Mouse (Mus musculus): Measurements from ENCODE around the gene Col11a2. TPM values are rescaled to one million over a fixed set of nuclear protein-coding genes. Genes with fewer than 3 reads are reported as not detected.

Col11a2 gene
- polyA plus RNA-seq, 1 experiment from 2014 or later = 2.2 TPM

DNA sequence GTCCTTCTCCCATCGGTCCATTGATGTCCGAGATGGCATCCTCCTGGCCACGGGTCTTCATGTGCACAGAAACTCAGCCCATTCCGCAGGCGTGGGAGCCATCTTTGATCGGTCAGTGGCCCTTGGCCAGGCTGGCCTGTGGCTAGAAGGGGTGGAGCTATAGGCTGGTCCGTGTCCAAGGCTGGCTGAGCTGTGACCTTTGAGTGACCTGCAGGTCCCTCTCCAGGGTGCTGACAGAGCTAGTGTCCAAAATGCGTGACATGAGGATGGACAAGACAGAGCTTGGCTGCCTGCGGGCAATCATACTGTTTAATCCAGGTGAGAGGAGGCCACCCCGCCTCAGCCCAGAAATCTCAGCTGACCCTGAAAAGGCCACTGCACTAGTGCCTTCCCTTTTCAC, 2.6 kb upstream of the Col11a2 start:
- no peak overlapping the region for H3K4me2 ChIP-seq
- no peak for ATAC-seq (replicated peaks; ENCODE audit: low FRiP score)
- H3K36me3 ChIP-seq = peaks cover 41% of the 10 kb centered on the region
- H3K4me1 ChIP-seq = peaks cover 49% of the 10 kb centered on the region
- no peak overlapping the region for H3K4me3 ChIP-seq (replicated peaks)
- no peak overlapping the region for H3K27ac ChIP-seq
- 75% methylated on average over 10 of the region's 10 CpGs for WGBS
- H3K9me3 ChIP-seq (replicated peaks) = no peaks in the 10 kb centered on the region
- H3K9ac ChIP-seq = no peak overlapping the region
- H3K27me3 ChIP-seq = peaks cover 37% of the 10 kb centered on the region

DNA sequence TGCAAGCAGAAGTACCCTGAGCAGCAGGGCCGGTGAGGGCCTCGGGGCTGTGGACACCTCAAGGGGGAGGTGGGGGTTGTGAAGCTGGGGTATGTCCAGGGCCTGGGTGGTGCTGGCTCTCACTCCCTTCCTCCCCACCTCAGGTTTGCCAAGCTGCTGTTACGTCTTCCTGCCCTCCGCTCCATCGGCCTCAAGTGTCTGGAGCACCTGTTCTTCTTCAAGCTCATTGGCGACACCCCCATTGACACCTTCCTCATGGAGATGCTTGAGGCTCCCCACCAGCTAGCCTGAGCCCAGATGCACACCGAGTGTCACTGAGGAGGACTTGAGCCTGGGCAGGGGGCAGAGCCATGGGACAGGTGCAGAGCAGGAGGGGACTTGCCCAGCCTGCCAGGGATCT, 2.0 kb upstream of the Col11a2 start:
- Histone ChIP-seq H3K27me3 (peaks cover 38% of the 10 kb centered on the region), H3K4me3 (replicated peaks) (no peak overlapping the region), H3K27ac (no peak overlapping the region), H3K36me3 (peaks cover 41% of the 10 kb centered on the region), H3K9ac (no peak overlapping the region), H3K9me3 (replicated peaks) (no peaks in the 10 kb centered on the region), H3K4me2 (no peak overlapping the region), H3K4me1 (peaks cover 55% of the 10 kb centered on the region)
- ATAC-seq (replicated peaks; ENCODE audit: low FRiP score) = no peak
- 86% methylated on average over 7 of the region's 7 CpGs for WGBS

DNA sequence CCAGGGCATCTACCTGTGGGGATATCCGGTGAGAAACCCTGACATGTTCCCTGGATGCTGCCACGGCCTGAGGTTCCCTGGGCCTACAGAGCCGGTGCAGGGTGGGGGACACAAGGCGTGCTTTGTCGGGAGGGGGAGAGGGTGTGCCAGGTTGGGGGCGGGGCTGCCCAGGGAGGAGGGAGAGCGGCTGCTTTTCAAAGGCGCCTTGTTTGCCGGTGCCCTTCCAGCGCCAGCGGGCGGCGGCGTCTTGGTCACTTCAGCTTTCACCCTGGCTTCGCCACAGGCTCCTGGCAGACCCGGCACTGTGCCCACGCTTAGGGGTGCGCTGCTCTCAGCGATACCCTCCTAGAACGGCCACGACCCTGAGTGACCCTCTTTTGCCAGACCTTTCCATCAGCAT, 797 bp upstream of the Col11a2 start:
- H3K4me1 ChIP-seq = peaks cover 47% of the 10 kb centered on the region
- peaks cover 42% of the 10 kb centered on the region for H3K27me3 ChIP-seq
- H3K4me3 ChIP-seq (replicated peaks) = peak overlapping the region; percentile 27
- no peaks in the 10 kb centered on the region for H3K9me3 ChIP-seq (replicated peaks)
- WGBS = 14% methylated on average over 18 of the region's 21 CpGs
- ATAC-seq (replicated peaks; ENCODE audit: low FRiP score) = peak; percentile 7; the same call in 1 of the 2 replicates
- peak overlapping the region; percentile 19; the same call in 1 of the 2 replicates for H3K9ac ChIP-seq
- H3K36me3 ChIP-seq = peaks cover 41% of the 10 kb centered on the region
- H3K27ac ChIP-seq = no peak overlapping the region
- H3K4me2 ChIP-seq = peak overlapping the region; percentile 57

DNA sequence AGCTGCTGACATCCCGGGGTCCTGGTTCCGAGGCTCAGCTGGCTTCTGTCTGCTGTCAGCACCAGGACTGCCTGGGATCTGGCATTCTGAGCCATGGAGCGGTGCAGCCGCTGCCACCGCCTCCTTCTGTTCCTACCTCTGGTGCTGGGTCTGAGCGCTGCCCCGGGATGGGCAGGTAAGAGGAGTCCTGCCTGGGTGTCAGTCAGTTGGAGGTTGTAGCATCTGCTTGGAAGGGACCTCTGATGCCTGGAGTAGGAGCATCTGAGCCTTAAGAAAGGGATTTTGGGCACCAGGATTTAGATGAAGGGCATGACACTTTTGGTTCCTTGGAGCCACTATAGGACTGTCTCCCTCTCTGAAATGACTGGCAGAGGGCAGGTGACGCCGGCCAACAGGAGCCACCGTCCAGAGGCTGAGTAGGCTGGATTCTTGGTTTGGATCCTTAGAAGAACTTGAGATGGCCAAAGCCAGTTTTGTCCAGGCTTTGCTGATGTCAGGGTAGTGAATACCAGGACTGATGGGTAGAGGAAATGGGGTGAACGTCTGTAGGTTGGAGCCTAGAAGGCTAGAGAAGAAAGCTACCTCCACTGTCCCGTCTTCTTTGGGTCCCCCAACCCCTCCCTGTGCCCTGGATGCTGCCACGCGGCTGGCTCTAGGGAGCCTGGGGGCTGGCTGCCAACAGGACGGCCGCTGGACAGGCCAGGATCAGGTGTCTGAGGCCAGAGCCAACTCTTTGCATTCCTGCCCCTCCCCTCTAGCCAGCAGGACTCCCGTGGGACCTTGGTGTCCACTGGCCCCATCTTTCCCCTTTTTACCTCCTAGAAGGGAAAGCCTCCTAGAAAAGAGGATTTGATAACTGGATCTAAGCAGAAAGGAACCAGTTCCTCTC, 569 bp downstream of the Col11a2 start:
- Histone ChIP-seq H3K4me3 (replicated peaks) (peak overlapping the region; percentile 27), H3K9ac (no peak overlapping the region), H3K36me3 (peaks cover 31% of the 10 kb centered on the region), H3K4me2 (peak overlapping the region; percentile 57), H3K4me1 (peaks cover 45% of the 10 kb centered on the region), H3K27ac (no peak overlapping the region), H3K27me3 (peaks cover 42% of the 10 kb centered on the region), H3K9me3 (replicated peaks) (no peaks in the 10 kb centered on the region)
- ATAC-seq (replicated peaks; ENCODE audit: low FRiP score) = no peak
- 20% methylated on average over 17 of the region's 17 CpGs for WGBS

DNA sequence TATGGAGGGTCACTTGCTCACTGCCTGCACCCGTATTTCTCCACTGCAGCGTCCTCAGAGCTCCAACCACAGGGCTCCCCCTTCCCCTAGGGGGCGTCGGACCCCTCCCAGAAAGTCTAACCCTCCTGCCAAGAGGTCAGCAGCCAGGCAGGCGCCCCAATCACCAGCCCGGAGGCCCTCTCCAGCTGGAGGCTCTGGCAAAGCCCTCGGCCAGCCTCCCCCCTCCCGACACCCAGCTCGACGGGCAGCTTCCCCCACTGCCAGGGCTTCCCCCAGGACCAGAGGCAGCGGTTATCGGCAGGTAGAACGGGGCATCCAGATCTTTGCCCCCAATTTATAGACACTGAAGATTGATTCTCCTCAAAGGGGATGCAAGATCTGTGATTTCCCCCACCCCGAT, 6.7 kb downstream of the Col11a2 start:
- Histone ChIP-seq H3K27ac (no peak overlapping the region), H3K4me2 (no peak overlapping the region), H3K27me3 (0 out of 2 replicates have a peak, but pooled peaks cover 13% of the 10 kb centered on the region), H3K4me3 (replicated peaks) (no peak overlapping the region), H3K9ac (no peak overlapping the region), H3K9me3 (replicated peaks) (peaks cover 10% of the 10 kb centered on the region; the same call in 1 of the 2 replicates), H3K36me3 (no peaks in the 10 kb centered on the region), H3K4me1 (peaks cover 16% of the 10 kb centered on the region)
- no peak for ATAC-seq (replicated peaks; ENCODE audit: low FRiP score)
- 83% methylated on average over 14 of the region's 14 CpGs for WGBS

DNA sequence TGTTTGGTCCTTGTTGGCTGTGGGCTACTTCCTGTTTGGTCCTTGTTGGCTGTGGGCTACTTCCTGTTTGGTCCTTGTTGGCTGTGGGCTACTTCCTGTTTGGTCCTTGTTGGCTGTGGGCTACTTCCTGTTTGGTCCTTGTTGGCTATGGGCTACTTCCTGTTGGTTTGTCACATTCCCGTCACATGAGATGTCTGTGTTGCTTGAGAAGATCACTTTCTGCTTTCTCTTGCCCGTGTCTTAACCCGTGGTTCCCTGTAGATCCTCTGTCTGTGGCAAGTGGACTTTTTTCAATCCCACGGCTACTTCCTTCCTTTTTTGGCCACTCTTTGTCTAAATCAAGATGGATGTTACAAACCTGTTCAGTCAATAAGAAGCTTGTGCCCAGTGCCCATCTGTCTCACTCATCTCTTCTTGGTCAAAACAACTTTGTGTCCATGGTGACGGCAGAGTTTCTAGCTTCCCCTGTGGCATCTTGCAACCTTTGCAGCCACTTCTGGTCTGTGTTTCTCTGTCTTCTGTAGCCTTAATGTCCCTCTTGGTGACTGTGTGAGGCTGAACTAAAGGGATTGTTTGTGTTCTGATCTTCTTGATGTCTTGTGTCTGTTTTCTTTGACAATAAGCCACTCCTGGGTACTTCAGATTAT, 8.3 kb downstream of the Col11a2 start:
- ATAC-seq (replicated peaks; ENCODE audit: low FRiP score) = no peak
- no peaks in the 10 kb centered on the region for H3K4me1 ChIP-seq
- H3K9me3 ChIP-seq (replicated peaks) = peaks cover 10% of the 10 kb centered on the region; the same call in 1 of the 2 replicates
- no peak overlapping the region for H3K4me3 ChIP-seq (replicated peaks)
- H3K36me3 ChIP-seq = no peaks in the 10 kb centered on the region
- no peak overlapping the region for H3K27ac ChIP-seq
- no peak overlapping the region for H3K9ac ChIP-seq
- H3K27me3 ChIP-seq = 0 out of 2 replicates have a peak, but pooled peaks cover 4% of the 10 kb centered on the region
- no peak overlapping the region for H3K4me2 ChIP-seq
- WGBS = 94% methylated on average over 5 of the region's 5 CpGs

DNA sequence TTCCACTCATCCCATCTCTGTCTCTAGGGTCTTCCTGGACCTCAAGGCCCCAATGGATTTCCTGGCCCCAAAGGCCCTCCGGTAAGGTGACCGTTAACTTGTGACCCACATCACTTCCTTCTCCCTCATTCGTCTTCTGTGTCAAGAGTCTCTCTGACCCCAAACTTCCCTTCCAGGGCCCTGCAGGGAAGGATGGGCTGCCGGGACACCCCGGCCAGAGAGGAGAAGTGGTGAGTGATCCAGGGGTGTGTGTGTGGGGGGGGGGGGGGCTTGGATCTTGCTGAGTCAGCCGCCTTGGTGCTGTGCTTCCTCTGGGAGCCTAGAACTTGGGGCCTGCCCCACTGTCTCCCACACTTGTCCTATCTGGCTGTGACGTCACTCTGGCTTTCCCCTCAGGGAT, 18.0 kb downstream of the Col11a2 start:
- no peaks in the 10 kb centered on the region for H3K27me3 ChIP-seq
- peaks cover 14% of the 10 kb centered on the region for H3K4me1 ChIP-seq
- H3K36me3 ChIP-seq = no peaks in the 10 kb centered on the region
- no peak overlapping the region for H3K4me2 ChIP-seq
- no peaks in the 10 kb centered on the region for H3K9me3 ChIP-seq (replicated peaks)
- H3K9ac ChIP-seq = no peak overlapping the region
- H3K27ac ChIP-seq = no peak overlapping the region
- ATAC-seq (replicated peaks; ENCODE audit: low FRiP score) = no peak
- H3K4me3 ChIP-seq (replicated peaks) = no peak overlapping the region
- WGBS = 51% methylated on average over 7 of the region's 7 CpGs

DNA sequence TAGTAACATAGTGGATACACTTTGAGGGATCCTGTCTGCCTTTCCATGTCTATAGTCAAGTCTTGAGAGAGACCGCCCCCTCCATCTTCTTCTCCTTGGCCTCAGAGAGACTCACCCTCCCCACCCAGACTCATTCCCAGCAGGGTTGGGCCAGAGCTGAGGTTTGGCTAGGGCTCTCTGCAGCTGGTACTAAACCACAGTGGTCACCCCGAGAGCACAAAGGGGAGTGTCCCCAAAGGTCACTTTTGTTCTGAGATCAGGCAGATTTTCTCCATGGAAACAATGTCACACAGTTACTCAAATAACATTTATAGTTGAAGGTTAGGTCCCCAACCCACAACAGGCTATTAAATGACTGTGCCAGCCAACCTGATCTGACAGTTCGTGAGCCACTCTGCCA, 29.6 kb downstream of the Col11a2 start:
- ATAC-seq (replicated peaks; ENCODE audit: low FRiP score) = no peak; the same call in 1 of the 2 replicates

DNA sequence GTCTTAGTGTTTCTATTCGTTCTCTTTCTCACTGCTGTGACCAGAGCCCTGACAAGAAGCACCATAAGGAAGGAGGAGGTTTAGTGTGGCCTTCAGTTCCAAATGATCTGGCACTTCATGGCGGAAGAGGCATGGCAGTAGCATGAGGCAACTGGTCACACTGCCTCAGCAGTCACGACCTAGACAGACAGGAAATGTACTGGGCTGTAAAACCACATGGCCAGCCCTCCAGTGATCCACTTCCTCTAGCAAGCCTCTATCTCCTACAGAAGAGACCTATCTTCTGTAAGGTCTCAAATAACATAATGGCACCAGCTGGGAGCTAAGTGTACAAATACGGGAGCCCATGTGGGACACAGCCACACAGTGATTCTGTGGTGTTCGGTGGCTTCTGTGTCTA, 32.9 kb downstream of the Col11a2 start:
- 68% methylated on average over 5 of the region's 5 CpGs for WGBS
- no peak for ATAC-seq (replicated peaks; ENCODE audit: low FRiP score)
- H3K36me3 ChIP-seq = no peaks in the 10 kb centered on the region
- no peak overlapping the region for H3K4me3 ChIP-seq (replicated peaks)
- H3K27me3 ChIP-seq = peaks cover 16% of the 10 kb centered on the region
- H3K4me1 ChIP-seq = 0 out of 2 replicates have a peak, but pooled peaks cover 4% of the 10 kb centered on the region
- H3K27ac ChIP-seq = no peak overlapping the region
- H3K4me2 ChIP-seq = no peak overlapping the region
- H3K9me3 ChIP-seq (replicated peaks) = no peaks in the 10 kb centered on the region
- H3K9ac ChIP-seq = no peak overlapping the region

More for the DNA sequence above, 29.6 kb downstream of the Col11a2 start:
- Histone ChIP-seq H3K27ac (no peak overlapping the region), H3K9ac (no peak overlapping the region), H3K4me1 (no peaks in the 10 kb centered on the region), H3K4me2 (no peak overlapping the region), H3K27me3 (no peaks in the 10 kb centered on the region), H3K36me3 (no peaks in the 10 kb centered on the region), H3K4me3 (replicated peaks) (no peak overlapping the region), H3K9me3 (replicated peaks) (no peaks in the 10 kb centered on the region)
- 37% methylated on average over 3 of the region's 3 CpGs for WGBS

DNA sequence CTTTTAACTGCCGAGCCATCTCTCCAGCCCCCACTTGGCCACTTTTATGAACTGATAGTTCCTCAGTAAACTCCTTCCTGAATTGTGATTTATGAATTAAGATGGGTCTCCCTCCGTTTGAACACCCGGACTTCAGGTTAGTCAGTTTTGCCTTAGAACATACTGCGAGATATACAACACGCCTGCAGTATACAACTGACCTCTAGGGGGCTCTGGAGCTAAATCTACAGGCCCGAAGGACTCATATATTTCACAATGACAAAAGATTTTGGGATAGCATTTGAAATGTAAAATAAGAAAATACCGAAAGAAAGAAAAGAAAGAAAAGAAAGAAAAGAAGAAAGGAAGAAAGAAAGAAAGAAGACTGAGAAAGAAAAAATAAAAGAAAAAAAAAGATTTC, 36.0 kb downstream of the Col11a2 start:
- no peaks in the 10 kb centered on the region for H3K9me3 ChIP-seq (replicated peaks)
- H3K36me3 ChIP-seq = no peaks in the 10 kb centered on the region
- 0 out of 2 replicates have a peak, but pooled peaks cover 4% of the 10 kb centered on the region for H3K4me1 ChIP-seq
- H3K4me2 ChIP-seq = no peak overlapping the region
- no peak overlapping the region for H3K4me3 ChIP-seq (replicated peaks)
- 41% methylated on average over 7 of the region's 7 CpGs for WGBS
- H3K9ac ChIP-seq = no peak overlapping the region
- H3K27me3 ChIP-seq = peaks cover 20% of the 10 kb centered on the region
- no peak for ATAC-seq (replicated peaks; ENCODE audit: low FRiP score)
- no peak overlapping the region for H3K27ac ChIP-seq

DNA sequence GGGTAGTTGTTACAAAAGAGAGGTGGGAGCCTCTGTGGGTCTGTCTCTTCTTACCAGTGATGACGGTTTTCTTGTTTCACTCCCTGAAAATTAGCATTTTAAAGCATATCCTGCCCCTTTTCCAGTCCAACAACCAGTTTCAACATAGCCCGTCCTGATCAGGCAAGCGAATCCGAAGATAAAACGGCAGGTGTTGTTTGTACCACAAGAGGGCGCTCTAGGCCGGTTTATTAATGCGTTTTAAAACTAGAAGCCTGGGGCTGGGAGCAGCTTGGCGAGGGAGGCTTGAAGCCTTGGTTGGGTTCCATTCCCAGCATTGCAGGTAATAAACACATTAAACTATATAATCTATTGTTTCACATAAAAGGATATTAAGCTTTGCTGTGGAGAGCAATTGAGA, 38.3 kb downstream of the Col11a2 start:
- WGBS = 2% methylated on average over 9 of the region's 9 CpGs
- Histone ChIP-seq H3K9ac (no peak overlapping the region), H3K4me1 (0 out of 2 replicates have a peak, but pooled peaks cover 4% of the 10 kb centered on the region), H3K27ac (no peak overlapping the region), H3K4me2 (no peak overlapping the region), H3K4me3 (replicated peaks) (no peak overlapping the region), H3K27me3 (peaks cover 20% of the 10 kb centered on the region), H3K36me3 (no peaks in the 10 kb centered on the region), H3K9me3 (replicated peaks) (no peaks in the 10 kb centered on the region)
- ATAC-seq (replicated peaks; ENCODE audit: low FRiP score) = no peak

DNA sequence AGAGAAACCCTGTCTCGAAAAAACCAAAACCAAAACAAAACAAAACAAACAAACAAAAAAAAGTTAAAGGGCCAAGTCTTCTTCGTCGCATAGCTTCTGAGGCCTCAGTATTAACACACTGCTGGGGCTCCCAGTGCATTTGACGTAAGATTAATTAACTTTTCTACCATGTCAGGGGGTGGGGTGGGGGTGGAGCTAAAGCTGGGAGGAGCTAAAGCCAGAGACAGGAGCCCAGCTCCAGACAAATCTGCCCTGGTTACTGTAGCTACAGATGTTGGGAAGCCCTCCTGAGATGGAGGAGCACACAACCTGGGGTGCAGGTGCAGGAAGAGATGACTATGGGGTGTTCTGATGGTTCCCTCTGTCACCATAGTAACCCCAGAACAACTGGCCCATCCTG, 38.9 kb downstream of the Col11a2 start:
- no peak overlapping the region for H3K27ac ChIP-seq
- ATAC-seq (replicated peaks; ENCODE audit: low FRiP score) = no peak
- H3K4me1 ChIP-seq = 0 out of 2 replicates have a peak, but pooled peaks cover 4% of the 10 kb centered on the region
- no peak overlapping the region for H3K9ac ChIP-seq
- no peak overlapping the region for H3K4me2 ChIP-seq
- H3K9me3 ChIP-seq (replicated peaks) = no peaks in the 10 kb centered on the region
- 56% methylated on average over 4 of the region's 4 CpGs for WGBS
- no peak overlapping the region for H3K4me3 ChIP-seq (replicated peaks)
- H3K36me3 ChIP-seq = no peaks in the 10 kb centered on the region
- peaks cover 25% of the 10 kb centered on the region for H3K27me3 ChIP-seq
